Mouse (Mus musculus) heart, postnatal 0 days (tissue): ENCODE results near the gene Lrr1. TPM values are rescaled to one million over a fixed set of nuclear protein-coding genes. Genes with fewer than 3 reads are reported as not detected.
A peak's percentile ranks its signal among the peaks of the same experiment; 100 is the strongest.

ENCODE experiments used
- ATAC-seq: fragments of 200-750 bp; cut with Nextera tagmentation; 2 replicates; pipeline ENCODE4 v1.8.0; 2017; ENCODE audit warnings: low read depth, moderate number of reproducible peaks, moderate library complexity; ENCODE audit not compliant: insufficient read depth
- DNase-seq: peaks from one replicate; pipeline ENCODE4 v3.0.0-alpha.2; 2016; ENCODE audit warnings: low spot score
- H3K27ac ChIP-seq: fragments of 300-500 bp; sonication (generic); 2 replicates; pipeline ENCODE4 v1.5.1; 2014; ENCODE audit warnings: low read depth, mild to moderate bottlenecking
- H3K27me3 ChIP-seq: fragments of 300-500 bp; sonication (generic); 2 replicates; pipeline ENCODE4 v1.6.1; 2014; ENCODE audit warnings: low read length, mixed read lengths; ENCODE audit not compliant: control insufficient read depth, insufficient read depth
- H3K36me3 ChIP-seq: fragments of 300-500 bp; sonication (generic); replicated peaks from 2 replicates; pipeline ENCODE4 v1.6.1; 2014; ENCODE audit warnings: low read length, mixed read lengths; ENCODE audit not compliant: control insufficient read depth, insufficient read depth
- H3K4me1 ChIP-seq: fragments of 300-500 bp; sonication (generic); 2 replicates; pipeline ENCODE4 v1.6.1; 2014; ENCODE audit warnings: antibody characterized with exemption; ENCODE audit not compliant: control insufficient read depth, insufficient read depth
- H3K4me2 ChIP-seq: fragments of 300-500 bp; sonication (generic); 2 replicates; pipeline ENCODE4 v1.6.1; 2014; ENCODE audit warnings: low read depth, mild to moderate bottlenecking, low read length, moderate library complexity
- H3K4me3 ChIP-seq: fragments of 300-500 bp; sonication (generic); 2 replicates; pipeline ENCODE4 v1.5.1; 2014; ENCODE audit warnings: low read depth, low read length
- H3K9ac ChIP-seq: fragments of 300-500 bp; sonication (generic); replicated peaks from 2 replicates; pipeline ENCODE4 v1.6.1; 2014; ENCODE audit warnings: low read depth, low read length, mixed read lengths
- H3K9me3 ChIP-seq: fragments of 300-500 bp; sonication (generic); replicated peaks from 2 replicates; pipeline ENCODE4 v1.6.1; 2016; ENCODE audit warnings: low read length; ENCODE audit not compliant: control insufficient read depth
- CTCF ChIP-seq: IDR thresholded peaks from 2 replicates; pipeline ENCODE4 v1.5.1; 2016; ENCODE audit warnings: antibody characterized with exemption, control low read depth, low read depth
- EP300 ChIP-seq: IDR thresholded peaks from 2 replicates; pipeline ENCODE4 v1.6.1; 2016; ENCODE audit warnings: antibody characterized with exemption, low read depth
- WGBS: fragments of 180-500 bp; shearing (Covaris S2); extraction: QIAGEN DNeasy Blood & Tissue Kit; methylation state at CpG from one replicate; pipeline ENCODE4 v1.1.7; 2014; 5-methylcytosine and 5-hydroxymethylcytosine counted together
- polyA plus RNA-seq: library from polyadenylated mRNA; unstranded; fragments of >200 nt; fragmentation: Nextera tagmentation; extraction: Ambion mirVana; gene quantifications from 2 replicates; pipeline ENCODE4 v1.2.1, GENCODE M21; 2015
- total RNA-seq: library from RNA; depleted of rRNA; stranded (reverse); fragments of >200 nt; gene quantifications from 2 replicates; pipeline ENCODE4 v1.2.3, GENCODE M21; 2014; ENCODE audit warnings: low replicate concordance

Lrr1 gene
- total and polyA plus RNA-seq, 2 experiments from 2014 or later, result 3.9 to 4.0 TPM

DNA sequence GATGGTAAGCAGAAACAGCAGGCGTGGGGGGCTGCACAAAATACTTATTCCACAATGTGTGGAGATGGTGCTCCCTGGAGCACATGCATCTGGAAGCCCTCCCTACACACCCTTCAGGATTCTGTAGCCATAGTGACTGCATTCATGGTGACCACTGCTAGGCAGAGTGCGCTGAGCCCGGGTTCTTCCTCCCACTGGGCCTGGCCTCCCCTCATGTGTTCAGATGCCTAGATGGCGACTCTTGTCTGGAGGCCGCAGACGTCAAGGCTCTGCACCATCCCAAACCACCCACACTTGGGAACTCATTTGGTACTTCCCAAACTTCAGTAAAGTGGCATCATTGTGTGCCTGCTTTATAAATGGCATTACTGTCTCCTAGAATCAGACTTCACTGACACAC is 25.2 kb upstream of the Lrr1 start:
- 85% methylated on average over 6 of the region's 6 CpGs for WGBS
- H3K36me3 ChIP-seq, result no peaks in the 10 kb centered on the region
- no peaks in the 10 kb centered on the region for H3K9me3 ChIP-seq
- no peak overlapping the region for H3K4me3 ChIP-seq
- TF ChIP-seq EP300 (no peak), CTCF (no peak)
- no peaks in the 10 kb centered on the region for H3K27me3 ChIP-seq
- H3K4me2 ChIP-seq, result no peak overlapping the region
- H3K4me1 ChIP-seq, result no peaks in the 10 kb centered on the region
- ATAC-seq, result no peak
- no peak overlapping the region for H3K9ac ChIP-seq
- no peak for DNase-seq
- no peak overlapping the region for H3K27ac ChIP-seq

DNA sequence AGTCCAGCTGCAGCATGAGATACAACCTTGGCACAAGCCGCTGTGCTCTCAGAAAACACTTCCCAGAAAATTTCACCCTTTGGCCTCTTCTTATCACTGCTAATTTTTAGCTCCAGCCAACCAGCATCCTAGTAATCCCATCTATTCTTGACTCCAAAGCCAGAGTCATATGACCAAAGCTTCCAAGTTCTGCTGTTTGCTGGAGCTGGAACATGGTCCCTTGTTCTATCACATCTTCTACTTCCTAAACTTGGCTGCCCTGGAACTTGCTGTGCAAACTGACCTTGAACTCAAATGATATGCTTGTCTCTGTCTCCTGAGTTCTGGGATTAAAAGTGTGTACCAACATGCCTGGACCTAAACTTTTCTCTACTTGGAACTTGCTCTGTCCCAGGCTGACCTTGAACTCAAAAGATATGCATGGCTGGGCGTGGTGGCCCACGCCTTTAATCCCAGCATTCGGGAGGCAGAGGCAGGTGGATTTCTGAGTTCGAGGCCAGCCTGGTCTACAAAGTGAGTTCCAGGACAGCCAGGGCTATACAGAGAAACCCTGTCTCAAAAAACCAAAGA is 21.4 kb upstream of the Lrr1 start:
- Histone ChIP-seq H3K27ac (no peak overlapping the region), H3K9me3 (no peaks in the 10 kb centered on the region), H3K36me3 (no peaks in the 10 kb centered on the region), H3K27me3 (no peaks in the 10 kb centered on the region), H3K4me2 (no peak overlapping the region), H3K4me3 (no peak overlapping the region), H3K9ac (no peak overlapping the region), H3K4me1 (no peaks in the 10 kb centered on the region)
- DNase-seq (no peak), ATAC-seq (peak; percentile 30; the same call in 1 of the 2 replicates)
- TF ChIP-seq CTCF (no peak), EP300 (no peak)
- 78% methylated on average over 5 of the region's 5 CpGs for WGBS

DNA sequence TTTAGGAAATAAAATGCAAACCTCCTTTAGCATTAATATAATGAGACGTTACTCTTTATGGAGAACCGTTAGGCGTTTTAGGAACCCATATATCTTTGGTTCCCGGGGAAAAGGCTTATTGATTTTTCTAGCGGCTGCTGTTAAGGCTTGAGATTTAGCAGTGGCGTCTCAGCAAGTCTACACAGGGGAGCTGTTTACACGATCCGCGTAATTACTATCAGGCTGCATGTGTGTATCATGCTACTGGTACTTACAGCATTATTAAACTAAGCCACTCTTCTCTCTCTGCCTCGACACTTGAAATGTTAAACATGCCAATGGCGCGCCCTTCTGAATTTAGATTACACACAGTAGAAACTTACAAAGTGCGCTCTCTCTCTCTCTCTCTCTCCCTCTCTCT is 18.6 kb upstream of the Lrr1 start:
- no peaks in the 10 kb centered on the region for H3K27me3 ChIP-seq
- no peaks in the 10 kb centered on the region for H3K36me3 ChIP-seq
- DNase-seq (no peak), ATAC-seq (no peak)
- 77% methylated on average over 13 of the region's 13 CpGs for WGBS
- no peaks in the 10 kb centered on the region for H3K4me1 ChIP-seq
- TF ChIP-seq CTCF (no peak), EP300 (no peak)
- H3K9me3 ChIP-seq, result no peaks in the 10 kb centered on the region
- no peak overlapping the region for H3K4me3 ChIP-seq
- no peak overlapping the region for H3K9ac ChIP-seq
- H3K4me2 ChIP-seq, result no peak overlapping the region
- H3K27ac ChIP-seq, result no peak overlapping the region

DNA sequence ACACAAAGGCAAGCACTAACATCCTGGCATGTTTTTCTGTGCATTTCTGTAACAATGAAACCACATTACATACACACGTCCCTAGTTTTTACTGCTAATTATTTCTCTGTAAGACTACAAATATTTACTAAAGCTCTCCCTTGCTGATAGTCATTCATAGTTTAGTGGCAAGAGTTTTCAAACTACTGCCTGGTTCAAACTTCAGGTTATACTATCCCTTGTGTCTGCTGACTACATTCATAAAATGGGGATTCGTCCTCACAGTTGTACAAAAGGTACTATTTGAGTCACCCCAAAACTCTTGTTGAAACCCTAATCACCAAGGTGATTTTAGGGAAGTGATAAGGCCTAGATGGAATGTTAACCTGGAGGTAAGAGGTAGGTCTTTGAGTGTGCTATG is 12.7 kb upstream of the Lrr1 start:
- Histone ChIP-seq H3K4me3 (no peak overlapping the region), H3K4me1 (peaks cover 8% of the 10 kb centered on the region), H3K4me2 (no peak overlapping the region), H3K9ac (no peak overlapping the region), H3K36me3 (peaks cover 22% of the 10 kb centered on the region), H3K27me3 (no peaks in the 10 kb centered on the region), H3K27ac (no peak overlapping the region), H3K9me3 (no peaks in the 10 kb centered on the region)
- 78% methylated on average over 2 of the region's 2 CpGs for WGBS
- ATAC-seq (no peak), DNase-seq (no peak)
- TF ChIP-seq CTCF, result no peak
- TF ChIP-seq EP300, result no peak

DNA sequence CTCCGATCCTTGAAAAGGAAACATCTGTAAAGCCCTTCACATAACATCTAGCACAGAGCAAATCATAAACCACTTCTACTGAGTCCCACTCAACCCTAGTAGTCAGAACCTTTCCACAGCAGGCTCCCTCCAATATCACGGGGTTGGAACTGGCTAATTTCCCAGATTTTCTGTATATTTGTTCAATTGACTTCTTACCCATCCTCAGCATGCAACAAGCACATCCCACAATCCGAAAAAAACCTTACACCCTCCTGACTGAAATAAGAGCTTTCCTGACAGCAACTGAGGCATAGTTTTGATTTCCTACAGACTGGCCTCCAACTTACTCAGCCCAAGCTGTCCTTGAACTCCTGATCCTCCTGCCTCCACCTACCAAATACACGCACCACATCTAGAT is 12.2 kb upstream of the Lrr1 start:
- DNase-seq (no peak), ATAC-seq (no peak)
- no peak overlapping the region for H3K9ac ChIP-seq
- H3K27me3 ChIP-seq, result no peaks in the 10 kb centered on the region
- no peak overlapping the region for H3K27ac ChIP-seq
- H3K9me3 ChIP-seq, result no peaks in the 10 kb centered on the region
- H3K4me3 ChIP-seq, result no peak overlapping the region
- TF ChIP-seq EP300, result no peak
- no peak for TF ChIP-seq CTCF
- H3K4me1 ChIP-seq, result peaks cover 8% of the 10 kb centered on the region
- H3K4me2 ChIP-seq, result no peak overlapping the region
- peaks cover 22% of the 10 kb centered on the region for H3K36me3 ChIP-seq
- WGBS, result 74% methylated on average over 4 of the region's 4 CpGs

DNA sequence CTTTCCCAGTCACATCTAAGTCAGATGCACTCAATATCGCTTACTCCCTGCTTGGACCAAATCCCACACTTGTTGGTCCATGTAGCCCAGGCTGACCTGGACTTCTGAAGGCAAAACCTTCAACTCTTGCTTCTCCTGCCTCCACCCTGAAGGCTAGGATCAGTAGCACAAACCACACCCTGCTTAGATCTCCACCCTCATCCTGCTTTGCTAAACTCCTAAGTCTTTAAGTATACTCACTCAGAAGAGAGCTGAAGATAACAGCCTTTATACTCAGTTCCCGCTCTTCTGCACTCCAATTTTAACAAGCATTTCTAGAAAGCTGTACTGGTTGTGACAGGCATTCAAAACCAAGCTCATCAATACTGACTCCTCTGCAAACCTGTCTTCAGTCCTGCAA is 11.5 kb upstream of the Lrr1 start:
- H3K27ac ChIP-seq, result no peak overlapping the region
- H3K9ac ChIP-seq, result no peak overlapping the region
- TF ChIP-seq EP300 (no peak), CTCF (no peak)
- H3K4me3 ChIP-seq, result no peak overlapping the region
- DNase-seq (no peak), ATAC-seq (no peak)
- peaks cover 8% of the 10 kb centered on the region for H3K4me1 ChIP-seq
- WGBS, result 96% methylated on average over 2 of the region's 2 CpGs
- no peaks in the 10 kb centered on the region for H3K9me3 ChIP-seq
- H3K27me3 ChIP-seq, result no peaks in the 10 kb centered on the region
- peaks cover 22% of the 10 kb centered on the region for H3K36me3 ChIP-seq
- no peak overlapping the region for H3K4me2 ChIP-seq
